Mouse (Mus musculus): Measurements from ENCODE around the gene E130308A19Rik. TPM values are rescaled to one million over a fixed set of nuclear protein-coding genes. Genes with fewer than 3 reads are reported as not detected.
A peak's percentile ranks its signal among the peaks of the same experiment; 100 is the strongest.

Gene E130308A19Rik
- polyA plus RNA-seq, 1 experiment, result 31.6 TPM

- no peak for TF ChIP-seq POLR2A (IDR thresholded peaks at IDR 0.05; ENCODE audit: borderline replicate concordance, extremely low read depth, insufficient read depth, insufficient read length, poor library complexity, severe bottlenecking)
- no peak for TF ChIP-seq CTCF (IDR thresholded peaks at IDR 0.05; ENCODE audit: borderline replicate concordance, extremely low read depth, insufficient read depth, insufficient read length)
- DNase-seq (ENCODE audit: low read depth), result no peak
These were observed 40.7 kb downstream of the E130308A19Rik start for GRCm38 (mm10) chr4:59666550-59667317.

GRCm38 (mm10) chr4:59668050-59668449, 42.0 kb downstream of the E130308A19Rik start:
- no peak for DNase-seq (ENCODE audit: low read depth)
- TF ChIP-seq CTCF (IDR thresholded peaks at IDR 0.05; ENCODE audit: borderline replicate concordance, extremely low read depth, insufficient read depth, insufficient read length) (no peak), POLR2A (IDR thresholded peaks at IDR 0.05; ENCODE audit: borderline replicate concordance, extremely low read depth, insufficient read depth, insufficient read length, poor library complexity, severe bottlenecking) (no peak)

DNA sequence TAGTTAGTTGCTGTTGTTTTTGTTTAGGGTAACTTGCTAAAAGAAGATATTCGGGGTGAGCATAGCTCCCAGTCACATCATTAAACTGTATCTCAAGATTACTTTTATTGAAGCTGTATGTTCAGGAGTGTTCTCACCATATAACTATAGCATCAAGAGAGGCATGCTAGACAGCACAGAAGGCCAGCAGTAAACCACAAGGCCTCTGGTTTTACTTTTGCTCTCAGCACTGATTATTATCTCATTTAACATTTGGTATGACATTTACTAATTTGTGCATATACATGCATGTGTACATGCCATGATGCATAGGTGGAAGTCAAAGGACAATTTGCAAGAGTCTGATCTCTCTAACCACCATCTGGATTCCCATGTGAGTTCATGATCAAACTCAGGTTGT, 43.1 kb downstream of the E130308A19Rik start:
- TF ChIP-seq CTCF (IDR thresholded peaks at IDR 0.05; ENCODE audit: borderline replicate concordance, extremely low read depth, insufficient read depth, insufficient read length) (no peak), POLR2A (IDR thresholded peaks at IDR 0.05; ENCODE audit: borderline replicate concordance, extremely low read depth, insufficient read depth, insufficient read length, poor library complexity, severe bottlenecking) (no peak)
- no peak for DNase-seq (ENCODE audit: low read depth)

DNA sequence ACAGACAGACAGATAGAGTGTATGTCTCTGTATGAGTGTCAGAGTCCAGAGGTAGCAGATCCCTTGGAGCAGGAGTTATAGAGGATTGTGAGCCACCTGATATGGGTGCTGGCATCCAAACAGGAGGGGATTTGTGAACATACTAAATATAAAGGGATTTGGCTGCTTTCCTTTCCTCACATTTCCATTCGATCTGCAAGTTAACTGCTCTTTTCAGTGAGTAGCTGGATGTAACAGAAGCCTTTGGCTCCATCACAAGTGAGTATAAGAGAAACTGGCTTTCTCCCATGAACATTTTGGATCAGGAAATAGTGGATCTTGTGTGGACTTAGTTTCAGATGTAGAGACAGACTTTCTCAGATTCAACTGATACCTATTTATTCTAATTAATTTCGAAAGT, 44.0 kb downstream of the E130308A19Rik start:
- no peak for TF ChIP-seq CTCF (IDR thresholded peaks at IDR 0.05; ENCODE audit: borderline replicate concordance, extremely low read depth, insufficient read depth, insufficient read length)
- no peak for TF ChIP-seq POLR2A (IDR thresholded peaks at IDR 0.05; ENCODE audit: borderline replicate concordance, extremely low read depth, insufficient read depth, insufficient read length, poor library complexity, severe bottlenecking)
- peak; percentile 66 for DNase-seq (ENCODE audit: low read depth)

DNA sequence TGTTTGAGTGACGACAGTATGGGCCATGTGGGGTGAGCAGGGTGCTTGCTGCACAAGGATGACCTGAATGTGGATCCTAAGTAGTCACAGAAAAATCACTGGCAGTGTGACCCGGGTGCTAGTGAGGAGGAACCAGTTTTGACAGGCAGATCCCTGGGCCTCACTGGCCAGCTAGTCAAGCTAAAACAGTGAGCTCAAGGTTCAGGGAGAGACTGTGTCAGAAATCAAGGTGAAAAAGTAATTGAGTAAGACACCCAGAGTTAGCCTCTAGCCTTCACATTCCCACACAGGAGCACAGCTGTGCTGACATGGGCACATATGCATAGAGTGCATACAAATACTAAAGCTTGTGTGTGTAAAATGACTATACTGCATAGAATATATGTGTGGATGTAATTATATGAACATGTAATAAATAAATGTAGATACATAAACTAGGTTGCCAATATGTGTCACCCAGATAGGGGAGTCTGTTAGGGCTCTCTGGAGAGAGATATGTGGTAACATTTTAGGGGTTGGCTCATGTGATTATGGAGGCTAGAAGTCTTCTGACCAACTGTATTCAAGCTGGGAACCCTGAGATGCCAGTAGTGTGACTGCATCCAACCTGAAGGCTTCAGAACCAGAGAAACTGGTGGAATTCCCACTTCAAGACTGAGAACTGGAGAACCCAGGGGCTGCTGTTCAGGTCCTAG, 47.6 kb downstream of the E130308A19Rik start:
- no peak for DNase-seq (ENCODE audit: low read depth)
- TF ChIP-seq CTCF (IDR thresholded peaks at IDR 0.05; ENCODE audit: borderline replicate concordance, extremely low read depth, insufficient read depth, insufficient read length) (no peak), POLR2A (IDR thresholded peaks at IDR 0.05; ENCODE audit: borderline replicate concordance, extremely low read depth, insufficient read depth, insufficient read length, poor library complexity, severe bottlenecking) (no peak)

DNA sequence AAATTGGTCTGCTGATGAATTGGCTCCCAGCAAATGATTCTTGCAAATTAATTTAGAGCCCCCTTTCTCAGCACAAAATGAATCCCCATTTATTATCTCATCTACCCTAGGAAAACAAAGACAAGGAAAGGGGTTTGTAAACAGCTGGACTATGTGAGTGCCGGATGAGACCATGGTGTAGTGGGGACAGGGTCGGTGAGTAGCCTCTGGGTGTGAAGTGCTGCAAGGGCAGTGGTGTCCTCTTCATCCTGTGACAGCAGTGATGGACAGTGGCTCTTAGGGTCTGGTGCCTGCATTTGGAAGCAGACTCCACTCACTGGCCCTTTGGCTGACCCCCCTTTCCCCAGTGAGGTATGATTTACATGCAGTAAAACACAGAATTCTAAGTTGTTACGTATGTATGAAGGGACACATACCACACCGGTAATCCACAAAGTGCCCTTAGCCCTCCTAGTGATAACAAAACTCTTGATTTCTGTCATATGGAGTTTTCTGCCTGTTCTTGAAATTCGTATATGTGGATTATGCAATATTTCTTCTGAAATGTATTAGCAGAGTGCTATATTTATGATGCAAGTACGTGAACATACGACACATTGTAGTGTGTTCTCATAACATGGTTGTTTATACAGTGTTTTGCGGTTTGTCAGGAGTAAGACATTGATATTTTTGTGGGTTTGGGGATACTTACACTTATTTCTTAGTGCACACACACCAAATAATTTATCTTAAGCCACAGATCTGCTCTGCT, 49.1 kb downstream of the E130308A19Rik start:
- no peak for DNase-seq (ENCODE audit: low read depth)
- TF ChIP-seq POLR2A (IDR thresholded peaks at IDR 0.05; ENCODE audit: borderline replicate concordance, extremely low read depth, insufficient read depth, insufficient read length, poor library complexity, severe bottlenecking) (no peak), CTCF (IDR thresholded peaks at IDR 0.05; ENCODE audit: borderline replicate concordance, extremely low read depth, insufficient read depth, insufficient read length) (no peak)

DNA sequence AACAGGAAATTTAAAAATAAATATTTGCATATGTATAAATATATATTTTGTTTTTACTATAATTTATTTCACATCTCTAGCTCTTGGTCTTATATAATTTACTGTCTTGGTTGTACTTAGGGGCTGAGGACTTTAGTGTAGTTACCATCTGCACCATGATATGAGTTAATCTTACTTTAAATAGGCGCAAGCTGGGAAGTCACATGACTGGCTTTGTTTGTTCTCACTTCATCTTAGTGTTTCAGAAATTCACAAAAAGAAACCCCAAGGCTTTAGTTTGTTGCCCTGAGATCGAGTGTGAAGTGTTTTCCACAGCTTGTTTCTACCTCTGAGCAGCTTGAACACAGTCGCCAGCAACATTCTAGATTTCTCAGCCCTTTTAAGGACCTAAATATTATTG, 49.7 kb downstream of the E130308A19Rik start:
- TF ChIP-seq CTCF (IDR thresholded peaks at IDR 0.05; ENCODE audit: borderline replicate concordance, extremely low read depth, insufficient read depth, insufficient read length) (no peak), POLR2A (IDR thresholded peaks at IDR 0.05; ENCODE audit: borderline replicate concordance, extremely low read depth, insufficient read depth, insufficient read length, poor library complexity, severe bottlenecking) (no peak)

GRCm38 (mm10) chr4:59681383-59681782, 55.4 kb downstream of the E130308A19Rik start:
- no peak for DNase-seq (ENCODE audit: low read depth)
- no peak for TF ChIP-seq CTCF (IDR thresholded peaks at IDR 0.05; ENCODE audit: borderline replicate concordance, extremely low read depth, insufficient read depth, insufficient read length)
- TF ChIP-seq POLR2A (IDR thresholded peaks at IDR 0.05; ENCODE audit: borderline replicate concordance, extremely low read depth, insufficient read depth, insufficient read length, poor library complexity, severe bottlenecking), result no peak

More for the DNA sequence above, 49.7 kb downstream of the E130308A19Rik start:
- peak; percentile 47 for DNase-seq (ENCODE audit: low read depth)

- no peak for TF ChIP-seq POLR2A (IDR thresholded peaks at IDR 0.05; ENCODE audit: borderline replicate concordance, extremely low read depth, insufficient read depth, insufficient read length, poor library complexity, severe bottlenecking)
- TF ChIP-seq CTCF (IDR thresholded peaks at IDR 0.05; ENCODE audit: borderline replicate concordance, extremely low read depth, insufficient read depth, insufficient read length), result no peak
- DNase-seq (ENCODE audit: low read depth), result no peak
These were observed 56.5 kb downstream of the E130308A19Rik start for GRCm38 (mm10) chr4:59682491-59682890.

DNA sequence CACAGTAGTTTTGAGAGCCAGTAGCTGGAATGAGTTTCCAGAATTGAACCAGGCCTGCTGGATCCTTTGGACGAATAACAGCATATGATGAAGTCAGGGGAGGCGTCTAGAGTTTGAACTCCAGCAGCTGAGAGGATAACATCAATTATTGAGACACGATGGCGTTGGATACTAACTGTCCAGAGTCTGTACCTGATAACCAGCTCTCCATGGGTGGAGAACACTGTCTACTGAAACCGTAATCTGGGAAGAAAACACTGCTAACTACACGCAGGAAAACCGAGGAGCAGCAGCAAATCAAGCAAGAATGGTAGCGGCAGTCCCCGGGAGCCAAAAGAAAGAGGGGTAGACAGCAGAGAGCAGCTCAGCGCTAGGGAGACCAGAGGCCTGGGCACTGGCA, 56.9 kb downstream of the E130308A19Rik start:
- DNase-seq (ENCODE audit: low read depth), result no peak
- no peak for TF ChIP-seq CTCF (IDR thresholded peaks at IDR 0.05; ENCODE audit: borderline replicate concordance, extremely low read depth, insufficient read depth, insufficient read length)
- TF ChIP-seq POLR2A (IDR thresholded peaks at IDR 0.05; ENCODE audit: borderline replicate concordance, extremely low read depth, insufficient read depth, insufficient read length, poor library complexity, severe bottlenecking), result no peak

- no peak for TF ChIP-seq POLR2A (IDR thresholded peaks at IDR 0.05; ENCODE audit: borderline replicate concordance, extremely low read depth, insufficient read depth, insufficient read length, poor library complexity, severe bottlenecking)
- no peak for TF ChIP-seq CTCF (IDR thresholded peaks at IDR 0.05; ENCODE audit: borderline replicate concordance, extremely low read depth, insufficient read depth, insufficient read length)
- no peak for DNase-seq (ENCODE audit: low read depth)
These were observed 58.3 kb downstream of the E130308A19Rik start for GRCm38 (mm10) chr4:59684306-59684705.

Measured in brain, embryonic 14.5 days (tissue).